Mouse (Mus musculus) testis, postnatal 14 days (tissue): ENCODE measurements at regions not wholly inside any gene's neighbourhood (a gene's known extent, or its start where the extent isn't known, plus 50 kb on each side); places are given as distances from the start of the nearest gene placed in this dataset.
A peak's percentile ranks its signal among the peaks of the same experiment; 100 is the strongest.

Experiments
- DNase-seq: peaks from one replicate; pipeline ENCODE4 v3.0.0; 2021; ENCODE audit warnings: low spot score

- DNase-seq: no peak
Observed at GRCm38 (mm10) chr10:37447333-37448204, 308.8 kb upstream of the Marcks start.

GRCm38 (mm10) chr10:37439863-37440613 lies 301.3 kb upstream of the Marcks start:
- DNase-seq: no peak

- DNase-seq: no peak
Observed at GRCm38 (mm10) chr10:37438312-37438711, 299.6 kb upstream of the Marcks start.

- DNase-seq: no peak
Observed at GRCm38 (mm10) chr10:37436849-37437248, 298.1 kb upstream of the Marcks start.

GRCm38 (mm10) chr10:37434229-37434628 lies 295.5 kb upstream of the Marcks start:
- DNase-seq: no peak

- no peak for DNase-seq
Observed at GRCm38 (mm10) chr10:37423047-37423446, 284.3 kb upstream of the Marcks start.

GRCm38 (mm10) chr10:37422612-37423011 lies 283.9 kb upstream of the Marcks start:
- no peak for DNase-seq

- DNase-seq: no peak
Observed at GRCm38 (mm10) chr10:37416321-37416720, 277.6 kb upstream of the Marcks start.

- DNase-seq: no peak
Observed at GRCm38 (mm10) chr10:37412401-37412800, 273.7 kb upstream of the Marcks start.

- DNase-seq: no peak
Observed at GRCm38 (mm10) chr10:37409749-37410148, 271.0 kb upstream of the Marcks start.

- DNase-seq: no peak
Observed at GRCm38 (mm10) chr10:37407487-37407886, 268.8 kb upstream of the Marcks start.

GRCm38 (mm10) chr10:37404933-37405332 lies 266.2 kb upstream of the Marcks start:
- no peak for DNase-seq

- DNase-seq: no peak
Observed at GRCm38 (mm10) chr10:37404407-37404806, 265.7 kb upstream of the Marcks start.

- DNase-seq: no peak
Observed at GRCm38 (mm10) chr10:37402376-37402775, 263.7 kb upstream of the Marcks start.

- DNase-seq: no peak
Observed at GRCm38 (mm10) chr10:37400991-37401390, 262.3 kb upstream of the Marcks start.

- DNase-seq: no peak
Observed at GRCm38 (mm10) chr10:37400379-37400778, 261.7 kb upstream of the Marcks start.

- peak; percentile 7 for DNase-seq
Observed at GRCm38 (mm10) chr10:37397271-37397991, 258.7 kb upstream of the Marcks start.

GRCm38 (mm10) chr10:37390011-37390410 lies 251.3 kb upstream of the Marcks start:
- DNase-seq: no peak

GRCm38 (mm10) chr10:37386216-37386615 lies 247.5 kb upstream of the Marcks start:
- no peak for DNase-seq

- DNase-seq: no peak
Observed at GRCm38 (mm10) chr10:37380024-37380423, 241.3 kb upstream of the Marcks start.

GRCm38 (mm10) chr10:37378002-37378702 lies 239.4 kb upstream of the Marcks start:
- no peak for DNase-seq
